Mouse (Mus musculus): ENCODE results near the gene Rock2.

DNA sequence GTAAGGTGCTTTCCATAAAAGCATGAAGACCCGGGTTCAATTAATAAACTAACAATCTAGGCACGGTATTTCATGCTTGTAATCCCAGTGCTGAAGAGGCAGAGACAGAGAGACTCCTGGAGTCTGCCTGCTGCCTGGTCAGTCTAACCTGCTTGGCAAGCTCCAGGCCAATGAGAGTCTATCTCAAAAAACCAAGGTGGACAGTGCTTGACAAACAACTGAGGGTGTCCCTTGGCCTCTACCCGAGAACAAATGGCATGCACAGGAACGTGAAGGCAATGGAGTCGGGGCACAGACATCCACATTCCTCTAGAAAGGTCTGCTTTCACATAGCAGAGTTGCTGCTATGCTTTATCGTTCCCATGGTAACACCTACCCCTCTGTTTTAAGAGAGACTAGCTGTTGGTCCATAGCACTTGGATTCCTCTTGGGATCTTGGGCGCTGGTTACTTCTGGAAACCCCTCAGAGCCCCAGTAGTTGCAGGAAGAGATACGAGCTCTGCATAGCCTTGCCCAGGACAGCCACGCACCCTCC is 24.8 kb upstream of the Rock2 start:
- TF ChIP-seq CTCF (IDR thresholded peaks at IDR 0.05; ENCODE audit: extremely low read depth, insufficient read depth, insufficient read length, insufficient replicate concordance) (no peak), POLR2A (IDR thresholded peaks at IDR 0.05; ENCODE audit: low read depth, low read length) (no peak)
